Mouse (Mus musculus): Measurements from ENCODE around the gene Vtcn1. TPM values are rescaled to one million over a fixed set of nuclear protein-coding genes. Genes with fewer than 3 reads are reported as not detected.

Gene Vtcn1
- polyA plus RNA-seq, 1 experiment from 2014 or later, result not detected

Other genes with a start within 250 kb of the Vtcn1 start
- 32.8 and 36.7 TPM in 2 replicates for gene Man1a2, start 140.0 kb upstream of the Vtcn1 start, polyA plus RNA-seq (2015; fragmentation: Nextera tagmentation; extraction: Ambion mirVana)
- 9.1 and 9.4 TPM in 2 replicates for gene Trim45, start 96.7 kb downstream of the Vtcn1 start, polyA plus RNA-seq (2015; fragmentation: Nextera tagmentation; extraction: Ambion mirVana)
- 6.2 and 7.1 TPM in 2 replicates for gene Ttf2, start 144.2 kb downstream of the Vtcn1 start, polyA plus RNA-seq (2015; fragmentation: Nextera tagmentation; extraction: Ambion mirVana)
- gene Cd101, start 204.1 kb downstream of the Vtcn1 start, polyA plus RNA-seq (2015; fragmentation: Nextera tagmentation; extraction: Ambion mirVana), result not detected in 2 replicates

Data from forebrain, embryonic 16.5 days (tissue).